Mouse (Mus musculus) R1 (cell line): Measurements from ENCODE around the gene Sez6.

ENCODE experiments used
- DNase-seq: peaks from one replicate; pipeline ENCODE4 v3.0.0-alpha.2; 2018; ENCODE audit warnings: low read depth, low spot score

The Sez6 gene

GRCm38 (mm10) chr11:77906097-77906687 lies 24.4 kb upstream of the Sez6 start:
- peak; percentile 79 for DNase-seq

GRCm38 (mm10) chr11:77906747-77907174 lies 23.8 kb upstream of the Sez6 start:
- DNase-seq = peak; percentile 94

- DNase-seq = no peak
Measured at GRCm38 (mm10) chr11:77908468-77908867, 22.1 kb upstream of the Sez6 start.

GRCm38 (mm10) chr11:77909376-77909775 lies 21.2 kb upstream of the Sez6 start:
- DNase-seq = no peak

GRCm38 (mm10) chr11:77909776-77910175 lies 20.8 kb upstream of the Sez6 start:
- DNase-seq = no peak

- no peak for DNase-seq
Measured at GRCm38 (mm10) chr11:77913505-77913904, 17.1 kb upstream of the Sez6 start.

- peak; percentile 44 for DNase-seq
Measured at GRCm38 (mm10) chr11:77914598-77915260, 15.9 kb upstream of the Sez6 start.

GRCm38 (mm10) chr11:77916741-77917140 lies 13.9 kb upstream of the Sez6 start:
- peak; percentile 90 for DNase-seq

GRCm38 (mm10) chr11:77917166-77917565 lies 13.4 kb upstream of the Sez6 start:
- peak; percentile 70 for DNase-seq

GRCm38 (mm10) chr11:77923285-77923684 lies 7.3 kb upstream of the Sez6 start:
- peak; percentile 63 for DNase-seq

- peak; percentile 45 for DNase-seq
Measured at GRCm38 (mm10) chr11:77925836-77926657, 4.6 kb upstream of the Sez6 start.

- no peak for DNase-seq
Measured at GRCm38 (mm10) chr11:77926666-77927065, 3.9 kb upstream of the Sez6 start.

- DNase-seq = no peak
Measured at GRCm38 (mm10) chr11:77927837-77928236, 2.8 kb upstream of the Sez6 start.

GRCm38 (mm10) chr11:77931541-77932433 lies 1.2 kb downstream of the Sez6 start:
- peak; percentile 62 for DNase-seq

GRCm38 (mm10) chr11:77932576-77932975 lies 2.0 kb downstream of the Sez6 start:
- DNase-seq = no peak

- peak; percentile 77 for DNase-seq
Measured at GRCm38 (mm10) chr11:77934111-77934521, 3.5 kb downstream of the Sez6 start.

GRCm38 (mm10) chr11:77934568-77935311 lies 4.1 kb downstream of the Sez6 start:
- DNase-seq = no peak

GRCm38 (mm10) chr11:77936846-77937245 lies 6.2 kb downstream of the Sez6 start:
- DNase-seq = no peak

GRCm38 (mm10) chr11:77937649-77938410 lies 7.2 kb downstream of the Sez6 start:
- no peak for DNase-seq

- DNase-seq = no peak
Measured at GRCm38 (mm10) chr11:77942230-77942629, 11.6 kb downstream of the Sez6 start.
